Mouse (Mus musculus) intestine, postnatal 0 days (tissue): ENCODE measurements around the gene Styx. TPM values are rescaled to one million over a fixed set of nuclear protein-coding genes. Genes with fewer than 3 reads are reported as not detected.

Experiments
- ATAC-seq: fragments of 200-750 bp; cut with Nextera tagmentation; 2 replicates; pipeline ENCODE4 v1.8.0; 2017; ENCODE audit warnings: mild to moderate bottlenecking, moderate TSS enrichment, moderate library complexity
- H3K27ac ChIP-seq: fragments of 300-500 bp; sonication (generic); 2 replicates; pipeline ENCODE4 v1.5.1; 2014; ENCODE audit warnings: mild to moderate bottlenecking, low read depth, low read length, moderate library complexity
- H3K27me3 ChIP-seq: fragments of 300-500 bp; sonication (generic); replicated peaks from 2 replicates; pipeline ENCODE4 v1.6.1; 2014; ENCODE audit warnings: low read length, mixed read lengths; ENCODE audit not compliant: control insufficient read depth, insufficient read depth
- H3K36me3 ChIP-seq: fragments of 300-500 bp; sonication (generic); 2 replicates; pipeline ENCODE4 v1.6.1; 2014; ENCODE audit warnings: mild to moderate bottlenecking, moderate library complexity; ENCODE audit not compliant: control insufficient read depth, insufficient read depth
- H3K4me1 ChIP-seq: fragments of 300-500 bp; sonication (generic); replicated peaks from 2 replicates; pipeline ENCODE4 v1.6.1; 2014; ENCODE audit warnings: antibody characterized with exemption, low read length, mixed read lengths; ENCODE audit not compliant: control insufficient read depth, insufficient read depth
- H3K4me2 ChIP-seq: fragments of 300-500 bp; sonication (generic); replicated peaks from 2 replicates; pipeline ENCODE4 v1.6.1; 2014; ENCODE audit warnings: low read depth, mild to moderate bottlenecking, moderate library complexity
- H3K4me3 ChIP-seq: fragments of 300-500 bp; sonication (generic); 2 replicates; pipeline ENCODE4 v1.5.1; 2014; ENCODE audit warnings: low read depth, low read length
- H3K9ac ChIP-seq: fragments of 300-500 bp; sonication (generic); 2 replicates; pipeline ENCODE4 v1.6.1; 2014; ENCODE audit warnings: mild to moderate bottlenecking, low read depth, low read length
- H3K9me3 ChIP-seq: fragments of 300-500 bp; sonication (generic); 2 replicates; pipeline ENCODE4 v1.6.1; 2016; ENCODE audit warnings: mixed run types; ENCODE audit not compliant: control insufficient read depth
- CTCF ChIP-seq: sonication (generic); IDR thresholded peaks from 2 replicates; pipeline ENCODE4 v1.5.1; 2016; ENCODE audit warnings: low read depth, mild to moderate bottlenecking, control low read depth, antibody characterized with exemption, moderate library complexity
- WGBS: fragments of 180-500 bp; shearing (Covaris S2); extraction: QIAGEN DNeasy Blood & Tissue Kit; methylation state at CpG from one replicate; pipeline ENCODE4 v1.1.7; 2014; 5-methylcytosine and 5-hydroxymethylcytosine counted together
- polyA plus RNA-seq: library from polyadenylated mRNA; unstranded; fragments of >200 nt; fragmentation: Nextera tagmentation; extraction: Ambion mirVana; gene quantifications from 2 replicates; pipeline ENCODE4 v1.2.1, GENCODE M21; 2015

Styx gene
- polyA plus RNA-seq, 1 experiment from 2014 or later, result 40.1 TPM

- 80% methylated on average over 4 of the region's 4 CpGs for WGBS
- H3K4me1 ChIP-seq, result peaks cover 2% of the 10 kb centered on the region; the same call in 1 of the 2 replicates
- ATAC-seq, result no peak
Measured at GRCm38 (mm10) chr14:45382912-45383311, 32.0 kb downstream of the Styx start.

GRCm38 (mm10) chr14:45385596-45385995 is 34.7 kb downstream of the Styx start:
- H3K4me1 ChIP-seq, result peaks cover 2% of the 10 kb centered on the region; the same call in 1 of the 2 replicates
- H3K9ac ChIP-seq, result no peak overlapping the region
- 94% methylated on average over 2 of the region's 2 CpGs for WGBS
- no peak overlapping the region for H3K27ac ChIP-seq
- no peak for TF ChIP-seq CTCF
- H3K27me3 ChIP-seq, result no peaks in the 10 kb centered on the region
- no peak for ATAC-seq
- H3K9me3 ChIP-seq, result no peaks in the 10 kb centered on the region
- no peak overlapping the region for H3K4me3 ChIP-seq
- H3K36me3 ChIP-seq, result peaks cover 15% of the 10 kb centered on the region; the same call in 1 of the 2 replicates
- H3K4me2 ChIP-seq, result no peak overlapping the region

More at GRCm38 (mm10) chr14:45382912-45383311, 32.0 kb downstream of the Styx start:
- H3K4me2 ChIP-seq, result no peak overlapping the region
- peak; percentile 62 for TF ChIP-seq CTCF
- no peak overlapping the region for H3K4me3 ChIP-seq
- no peak overlapping the region for H3K9ac ChIP-seq
- peaks cover 26% of the 10 kb centered on the region for H3K36me3 ChIP-seq
- no peaks in the 10 kb centered on the region for H3K9me3 ChIP-seq
- H3K27ac ChIP-seq, result no peak overlapping the region
- H3K27me3 ChIP-seq, result no peaks in the 10 kb centered on the region

GRCm38 (mm10) chr14:45387480-45387879 is 36.6 kb downstream of the Styx start:
- peak overlapping the region; percentile 90 for H3K4me3 ChIP-seq
- 10% methylated on average over 2 of the region's 2 CpGs for WGBS
- no peak overlapping the region for H3K9ac ChIP-seq
- peak overlapping the region; percentile 93 for H3K27ac ChIP-seq
- peaks cover 2% of the 10 kb centered on the region; the same call in 1 of the 2 replicates for H3K4me1 ChIP-seq
- 0 out of 2 replicates have a peak, but pooled peaks cover 4% of the 10 kb centered on the region for H3K36me3 ChIP-seq
- H3K4me2 ChIP-seq, result peak overlapping the region; percentile 90
- peak; percentile 69 for ATAC-seq
- no peak for TF ChIP-seq CTCF
- H3K27me3 ChIP-seq, result no peaks in the 10 kb centered on the region
- no peaks in the 10 kb centered on the region for H3K9me3 ChIP-seq

GRCm38 (mm10) chr14:45388345-45389181 is 37.7 kb downstream of the Styx start:
- peak; percentile 60 for TF ChIP-seq CTCF
- ATAC-seq, result peak; percentile 98
- H3K27ac ChIP-seq, result peak overlapping the region; percentile 93
- H3K4me2 ChIP-seq, result peak overlapping the region; percentile 90
- H3K4me3 ChIP-seq, result peak overlapping the region; percentile 90
- H3K4me1 ChIP-seq, result peaks cover 2% of the 10 kb centered on the region; the same call in 1 of the 2 replicates
- peak overlapping the region; percentile 93 for H3K9ac ChIP-seq
- H3K9me3 ChIP-seq, result no peaks in the 10 kb centered on the region
- WGBS, result 1% methylated on average over 62 of the region's 71 CpGs
- no peaks in the 10 kb centered on the region for H3K27me3 ChIP-seq
- H3K36me3 ChIP-seq, result no peaks in the 10 kb centered on the region

- Histone ChIP-seq H3K4me2 (peak overlapping the region; percentile 90), H3K4me1 (peaks cover 2% of the 10 kb centered on the region; the same call in 1 of the 2 replicates), H3K9me3 (no peaks in the 10 kb centered on the region), H3K9ac (peak overlapping the region; percentile 93), H3K4me3 (peak overlapping the region; percentile 90), H3K27me3 (no peaks in the 10 kb centered on the region), H3K27ac (peak overlapping the region; percentile 93), H3K36me3 (no peaks in the 10 kb centered on the region)
- WGBS, result 8% methylated on average over 3 of the region's 3 CpGs
- ATAC-seq, result 0 out of 2 replicates have a peak, but pooled peaks have one; percentile 3
- no peak for TF ChIP-seq CTCF
Measured at GRCm38 (mm10) chr14:45389194-45389593, 38.3 kb downstream of the Styx start.

- no peak overlapping the region for H3K9ac ChIP-seq
- 83% methylated on average over 3 of the region's 3 CpGs for WGBS
- peak; percentile 71 for TF ChIP-seq CTCF
- H3K4me1 ChIP-seq, result no peaks in the 10 kb centered on the region
- H3K36me3 ChIP-seq, result no peaks in the 10 kb centered on the region
- H3K27me3 ChIP-seq, result no peaks in the 10 kb centered on the region
- H3K9me3 ChIP-seq, result no peaks in the 10 kb centered on the region
- H3K27ac ChIP-seq, result no peak overlapping the region
- no peak overlapping the region for H3K4me3 ChIP-seq
- H3K4me2 ChIP-seq, result no peak overlapping the region
- ATAC-seq, result 0 out of 2 replicates have a peak, but pooled peaks have one; percentile 4
Measured at GRCm38 (mm10) chr14:45399836-45400235, 48.9 kb downstream of the Styx start.
